Mouse (Mus musculus): Measurements from ENCODE around the gene Lingo3.

- no peak for TF ChIP-seq CTCF (IDR thresholded peaks at IDR 0.05; ENCODE audit: insufficient read depth, low read length)
- no peak for TF ChIP-seq POLR2A (IDR thresholded peaks at IDR 0.05; ENCODE audit: borderline replicate concordance, extremely low read depth, low read depth, low read length)
These were observed 52.2 kb downstream of the Lingo3 start for GRCm38 (mm10) chr10:80791476-80792174.
